Mouse (Mus musculus) adrenal gland, adult 8-10 months (tissue): ENCODE results near the gene U2af2. TPM values are rescaled to one million over a fixed set of nuclear protein-coding genes. Genes with fewer than 3 reads are reported as not detected.

Experiments
- DNase-seq: peaks from one replicate; pipeline ENCODE4 v3.0.0; 2022
- total RNA-seq, 4 experiments: library from RNA; stranded (reverse); gene quantifications; 2 replicates each; pipeline ENCODE4 v1.2.4; 2022

The U2af2 gene
- total RNA-seq, 4 experiments from 2014 or later, result 135 to 214 (median 168) TPM

- DNase-seq, result no peak
Measured at GRCm38 (mm10) chr7:5037467-5037866, 24.5 kb upstream of the U2af2 start.

- DNase-seq, result peak; percentile 91
Measured at GRCm38 (mm10) chr7:5038109-5038732, 23.7 kb upstream of the U2af2 start, which contains the start of gene Zfp784. Gene Zfp784, minus strand, starts transcription at chr7:5038446.

- DNase-seq, result no peak
Measured at GRCm38 (mm10) chr7:5038940-5039339, 23.0 kb upstream of the U2af2 start.

- no peak for DNase-seq
Measured at GRCm38 (mm10) chr7:5044981-5045380, 17.0 kb upstream of the U2af2 start.

GRCm38 (mm10) chr7:5046112-5046511 lies 15.8 kb upstream of the U2af2 start:
- no peak for DNase-seq

GRCm38 (mm10) chr7:5047313-5047712 lies 14.6 kb upstream of the U2af2 start:
- DNase-seq, result no peak

- DNase-seq, result peak; percentile 56
Measured at GRCm38 (mm10) chr7:5051193-5052192, 10.4 kb upstream of the U2af2 start, which contains the start of gene Zfp580. Gene Zfp580, plus strand, starts transcription at chr7:5051538.

GRCm38 (mm10) chr7:5052438-5052837 lies 9.5 kb upstream of the U2af2 start:
- no peak for DNase-seq

- DNase-seq, result no peak
Measured at GRCm38 (mm10) chr7:5052931-5053343, 9.0 kb upstream of the U2af2 start.

- DNase-seq, result no peak
Measured at GRCm38 (mm10) chr7:5053456-5054179, 8.3 kb upstream of the U2af2 start.

GRCm38 (mm10) chr7:5056651-5057263 lies 5.2 kb upstream of the U2af2 start:
- no peak for DNase-seq

GRCm38 (mm10) chr7:5057381-5057780 lies 4.6 kb upstream of the U2af2 start:
- no peak for DNase-seq

- no peak for DNase-seq
Measured at GRCm38 (mm10) chr7:5057804-5058203, 4.1 kb upstream of the U2af2 start.

GRCm38 (mm10) chr7:5058631-5059030 lies 3.3 kb upstream of the U2af2 start:
- DNase-seq, result no peak

- DNase-seq, result no peak
Measured at GRCm38 (mm10) chr7:5059421-5059820, 2.5 kb upstream of the U2af2 start.

- peak; percentile 82 for DNase-seq
Measured at GRCm38 (mm10) chr7:5060239-5060731, 1.7 kb upstream of the U2af2 start.

- DNase-seq, result peak; percentile 97
Measured at GRCm38 (mm10) chr7:5060944-5061773, 784 bp upstream of the U2af2 start.

- DNase-seq, result no peak
Measured at GRCm38 (mm10) chr7:5062360-5063001, 538 bp downstream of the U2af2 start.

GRCm38 (mm10) chr7:5064886-5065285 lies 2.9 kb downstream of the U2af2 start:
- DNase-seq, result no peak

- DNase-seq, result no peak
Measured at GRCm38 (mm10) chr7:5073586-5073985, 11.6 kb downstream of the U2af2 start.

GRCm38 (mm10) chr7:5074984-5075383 lies 13.0 kb downstream of the U2af2 start:
- DNase-seq, result no peak
